Mouse (Mus musculus) bone marrow macrophage, adult 2 months (primary cell): Measurements from ENCODE around the gene Zfp804b.

Experiments used
- CTCF ChIP-seq: IDR thresholded peaks from 2 replicates; pipeline ENCODE4 v1.5.1; 2012; ENCODE audit warnings: low read depth, mild to moderate bottlenecking, low read length, moderate library complexity
- POLR2A ChIP-seq: IDR thresholded peaks from 2 replicates; pipeline ENCODE4 v1.6.1; 2012; ENCODE audit warnings: mild to moderate bottlenecking, low read depth, low read length, borderline replicate concordance

DNA sequence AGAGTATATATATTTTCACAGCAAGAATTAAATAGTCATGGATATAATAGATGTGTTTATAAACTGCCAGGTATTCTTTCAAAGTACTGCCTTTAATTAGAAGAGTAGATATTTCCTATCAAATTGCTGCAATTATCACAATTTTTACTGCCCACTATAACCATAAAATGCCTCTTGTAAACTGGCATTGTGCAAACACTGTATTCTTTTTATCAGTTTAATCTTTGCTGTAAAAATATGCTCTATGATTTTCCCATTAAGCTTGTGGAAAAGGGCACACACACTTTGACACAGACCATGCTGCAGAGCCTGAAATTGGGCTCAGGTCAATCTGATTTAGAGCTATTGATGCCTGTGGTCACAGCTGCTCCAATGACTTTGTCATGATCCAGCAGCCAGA is 463.2 kb downstream of the Zfp804b start:
- TF ChIP-seq CTCF: no peak
- TF ChIP-seq POLR2A: no peak
